Mouse (Mus musculus) E14TG2a.4 (cell line): ENCODE measurements around the gene Wdsub1.

ENCODE experiments used
- CTCF ChIP-seq: conservative IDR thresholded peaks from 2 replicates; pipeline ENCODE4 v1.5.1; 2014; ENCODE audit warnings: low read length
- POU5F1 ChIP-seq: IDR thresholded peaks from 2 replicates; pipeline ENCODE4 v1.6.1; 2014; ENCODE audit warnings: low read length, borderline replicate concordance

DNA sequence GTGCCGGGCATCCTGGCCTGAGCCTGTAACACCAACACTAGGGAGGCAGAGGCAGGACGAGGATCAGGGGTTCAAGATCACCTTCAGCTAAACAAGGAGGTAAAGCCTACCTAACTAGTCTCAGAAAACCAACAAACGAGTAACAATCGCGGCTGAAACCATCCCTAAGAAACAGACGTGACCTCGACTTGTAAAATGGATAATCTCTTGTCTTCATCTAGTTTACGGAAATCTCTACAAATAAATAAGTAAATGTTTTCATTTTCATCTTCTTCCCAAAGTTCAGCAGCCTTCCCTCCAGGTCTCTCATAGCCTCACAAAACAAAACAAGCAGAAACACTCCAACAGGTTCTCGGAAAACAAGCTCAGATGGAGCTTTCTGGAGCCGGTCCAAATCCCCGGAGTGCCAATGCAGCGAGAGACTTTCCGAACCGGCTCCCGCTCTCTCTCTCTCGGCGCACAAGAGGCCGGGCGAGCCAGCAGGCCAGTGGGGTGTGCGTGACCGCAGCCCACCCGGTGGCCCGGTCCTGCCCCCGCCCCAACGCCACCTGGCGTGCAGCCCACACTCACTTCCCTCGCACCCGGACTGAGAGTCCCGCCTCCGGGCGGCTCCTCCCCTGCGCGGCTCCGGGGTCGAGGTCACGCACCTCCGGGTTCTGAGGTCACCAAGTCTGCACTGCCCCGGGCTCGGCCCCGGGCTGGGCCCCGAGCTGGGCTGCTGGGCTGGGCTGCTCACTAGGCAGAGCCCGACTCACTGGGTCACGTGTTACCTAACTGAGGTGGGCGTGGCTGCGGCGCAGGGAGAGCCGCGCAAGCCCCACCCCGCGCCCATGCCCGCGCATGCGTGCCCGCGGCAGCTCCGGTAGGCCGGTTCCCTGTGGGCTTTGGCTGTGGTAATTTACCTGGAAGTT is at the start of gene Wdsub1:
- TF ChIP-seq CTCF (no peak), POU5F1 (no peak)
